Mouse (Mus musculus) liver, embryonic 14.5 days (tissue): ENCODE results near the gene Rnf144b.

Experiments
- CTCF ChIP-seq: IDR thresholded peaks from 2 replicates; pipeline ENCODE4 v1.5.1; 2016; ENCODE audit warnings: antibody characterized with exemption, low read depth, control low read depth
- EP300 ChIP-seq: IDR thresholded peaks from 2 replicates; pipeline ENCODE4 v1.6.1; 2016; ENCODE audit warnings: antibody characterized with exemption, low read depth

GRCm38 (mm10) chr13:47168484-47168883 is 46.0 kb downstream of the Rnf144b start:
- TF ChIP-seq CTCF (no peak), EP300 (no peak)
